Comparison of ENCODE assay signal across 12 mouse cellular contexts in genomic region chr2:73680425-73681027, GRCm38 (mm10).
DNase-seq lines count a peak whose midpoint lies in the region; ATAC-seq and TF ChIP-seq lines count a peak whose summit lies in the region.
"Had no signal": no experiment of that assay in that cellular context is flagged by ENCODE, and none has a peak within 500 bp of the region (broad histone marks: within the 10 kb centered on the region; RNA-seq: fewer than 3 reads in every experiment).

No protein-coding gene starts in this region.

- WGBS in cerebellum, adult 2 months: 15% methylated on average over 1 of the region's 1 CpGs
- WGBS in hindbrain, postnatal 0 days: 31% methylated on average over 1 of the region's 1 CpGs
- 88% methylated on average over 1 of the region's 1 CpGs for WGBS in hindbrain, embryonic 13.5 days
- WGBS in lung, embryonic 15.5 days: 33% methylated on average over 1 of the region's 1 CpGs

- no peaks in the 10 kb centered on the region for H3K36me3 ChIP-seq in hindbrain, postnatal 0 days (ENCODE audit: insufficient read depth, low read length)
- no peaks in the 10 kb centered on the region for H3K36me3 ChIP-seq in hindbrain, embryonic 13.5 days
- H3K36me3 ChIP-seq in lung, embryonic 15.5 days: no peaks in the 10 kb centered on the region
- H3K36me3 ChIP-seq: heart, embryonic 15.5 days; midbrain, embryonic 15.5 days had no signal

- ATAC-seq in hindbrain, postnatal 0 days: 0 out of 2 replicates have a peak, but pooled peaks have one; percentile 64
- no peak for ATAC-seq in hindbrain, embryonic 13.5 days (ENCODE audit: low FRiP score)
- ATAC-seq in lung, embryonic 15.5 days (ENCODE audit: borderline replicate concordance, extremely low read depth, low FRiP score, low TSS enrichment): peak; percentile 89; the same call in 1 of the 2 replicates
- ATAC-seq in erythroblast, adult 5-6 weeks (replicated peaks; ENCODE audit: low FRiP score, poor library complexity, severe bottlenecking): no peak
- ATAC-seq: intestine, postnatal 0 days; midbrain, embryonic 15.5 days had no signal

- no peak overlapping the region for H3K4me3 ChIP-seq in cerebellum, adult 2 months (replicated peaks; ENCODE audit: insufficient read depth, low read depth, low read length)
- no peak overlapping the region for H3K4me3 ChIP-seq in hindbrain, postnatal 0 days (ENCODE audit: low read length)
- no peak overlapping the region for H3K4me3 ChIP-seq in hindbrain, embryonic 13.5 days
- no peak overlapping the region for H3K4me3 ChIP-seq in lung, embryonic 15.5 days
- H3K4me3 ChIP-seq: heart, embryonic 15.5 days; midbrain, embryonic 15.5 days had no signal

- peak; percentile 22 to 40 for DNase-seq in cerebellum, adult 2 months
- DNase-seq in cerebellum, adult 11 months: no peak
- peak; percentile 77 for DNase-seq in hindbrain, postnatal 0 days (ENCODE audit: low spot score)
- peak; percentile 32 to 56 for DNase-seq in adrenal gland, postnatal 36 days
- no peak for DNase-seq in spleen, postnatal 4 days (ENCODE audit: low spot score in 2 of 2)

- H3K4me1 ChIP-seq in cerebellum, adult 2 months (ENCODE audit: control insufficient read depth, insufficient read depth, low read length): no peaks in the 10 kb centered on the region
- H3K4me1 ChIP-seq in hindbrain, postnatal 0 days (ENCODE audit: insufficient read depth, low read length): no peaks in the 10 kb centered on the region; the same call in 1 of the 2 replicates
- H3K4me1 ChIP-seq in hindbrain, embryonic 13.5 days (replicated peaks): no peaks in the 10 kb centered on the region
- peaks cover 23% of the 10 kb centered on the region for H3K4me1 ChIP-seq in lung, embryonic 15.5 days
- H3K4me1 ChIP-seq: heart, embryonic 15.5 days; midbrain, embryonic 15.5 days had no signal

- no peak for TF ChIP-seq CTCF in cerebellum, adult 2 months (IDR thresholded peaks at IDR 0.05; ENCODE audit: borderline replicate concordance, insufficient read depth, low read depth, low read length)
- no peak for TF ChIP-seq CTCF in hindbrain, postnatal 0 days (IDR thresholded peaks at IDR 0.05; ENCODE audit: low read depth)

- no peaks in the 10 kb centered on the region for H3K9me3 ChIP-seq in hindbrain, postnatal 0 days (ENCODE audit: low read length)
- no peaks in the 10 kb centered on the region for H3K9me3 ChIP-seq in hindbrain, embryonic 13.5 days
- no peaks in the 10 kb centered on the region for H3K9me3 ChIP-seq in lung, embryonic 15.5 days
- H3K9me3 ChIP-seq: heart, embryonic 15.5 days; midbrain, embryonic 15.5 days had no signal

- H3K27ac ChIP-seq in cerebellum, adult 2 months (ENCODE audit: insufficient read depth, low read length): no peak overlapping the region
- H3K27ac ChIP-seq in hindbrain, postnatal 0 days: peak overlapping the region; percentile 38; the same call in 1 of the 2 replicates
- no peak overlapping the region for H3K27ac ChIP-seq in hindbrain, embryonic 13.5 days
- no peak overlapping the region for H3K27ac ChIP-seq in lung, embryonic 15.5 days
- H3K27ac ChIP-seq: heart, embryonic 15.5 days; liver, embryonic 14.5 days; midbrain, embryonic 15.5 days had no signal

- no peak overlapping the region for H3K4me2 ChIP-seq in hindbrain, postnatal 0 days (ENCODE audit: low read depth, low read length)
- no peak overlapping the region for H3K4me2 ChIP-seq in hindbrain, embryonic 13.5 days
- H3K4me2 ChIP-seq in lung, embryonic 15.5 days: no peak overlapping the region
- H3K4me2 ChIP-seq: heart, embryonic 15.5 days; midbrain, embryonic 15.5 days had no signal

- H3K9ac ChIP-seq in hindbrain, postnatal 0 days (replicated peaks; ENCODE audit: low read length): no peak overlapping the region
- H3K9ac ChIP-seq in hindbrain, embryonic 13.5 days: no peak overlapping the region
- no peak overlapping the region for H3K9ac ChIP-seq in lung, embryonic 15.5 days
- H3K9ac ChIP-seq: heart, embryonic 15.5 days; liver, embryonic 14.5 days; midbrain, embryonic 15.5 days had no signal

- no peaks in the 10 kb centered on the region; the same call in 1 of the 2 replicates for H3K27me3 ChIP-seq in cerebellum, adult 2 months (ENCODE audit: control insufficient read depth, insufficient read depth, low read length)
- no peaks in the 10 kb centered on the region for H3K27me3 ChIP-seq in hindbrain, postnatal 0 days (ENCODE audit: insufficient read depth, low read length)
- H3K27me3 ChIP-seq in hindbrain, embryonic 13.5 days: no peaks in the 10 kb centered on the region
- no peaks in the 10 kb centered on the region for H3K27me3 ChIP-seq in lung, embryonic 15.5 days
- H3K27me3 ChIP-seq: heart, embryonic 15.5 days; midbrain, embryonic 15.5 days had no signal

- TF ChIP-seq POLR2A in cerebellum, adult 2 months (IDR thresholded peaks at IDR 0.05; ENCODE audit: borderline replicate concordance, insufficient read depth, low read length): no peak

Comparison
In these comparisons a context has a peak if more than half of its experiments do, and no peak if none do; other contexts are left out.
1. DNase-seq: peak in cerebellum, adult 2 months (2 of 2), hindbrain, postnatal 0 days (single experiment) and adrenal gland, postnatal 36 days (2 of 2); none in cerebellum, adult 11 months (single experiment) and spleen, postnatal 4 days (0 of 2).
2. ATAC-seq: peak in hindbrain, postnatal 0 days (single experiment) and lung, embryonic 15.5 days (single experiment); none in hindbrain, embryonic 13.5 days (single experiment) and erythroblast, adult 5-6 weeks (single experiment).